Mouse (Mus musculus): ENCODE measurements around the gene Bmf. TPM values are rescaled to one million over a fixed set of nuclear protein-coding genes. Genes with fewer than 3 reads are reported as not detected.

Gene Bmf
- polyA plus RNA-seq, 1 experiment from 2014 or later: 4.6 TPM

DNA sequence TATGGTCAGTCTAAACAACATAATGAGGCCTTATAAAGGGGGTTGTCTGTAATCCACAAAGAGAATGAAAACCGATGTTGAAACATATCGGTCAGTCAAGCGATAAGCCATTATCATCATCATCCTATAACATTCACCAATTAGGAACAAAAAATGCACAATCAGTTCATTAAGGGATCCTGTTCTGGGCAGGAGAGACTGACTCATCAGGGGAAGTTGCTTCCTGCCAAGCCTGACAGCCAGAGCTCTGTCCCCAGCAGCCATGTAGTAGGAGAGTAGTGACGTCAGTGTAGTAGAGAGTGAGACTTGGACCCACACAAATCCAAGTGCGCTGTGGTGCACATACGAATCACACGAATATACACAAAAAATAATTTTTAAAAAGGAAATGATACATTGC, 42.4 kb downstream of the Bmf start:
- no peak overlapping the region for H3K27ac ChIP-seq (replicated peaks)
- WGBS: 90% methylated on average over 7 of the region's 7 CpGs
- H3K4me1 ChIP-seq (replicated peaks): peaks cover 32% of the 10 kb centered on the region
- H3K9ac ChIP-seq: no peak overlapping the region
- no peak for ATAC-seq (ENCODE audit: low read depth)
- no peaks in the 10 kb centered on the region; the same call in 1 of the 2 replicates for H3K9me3 ChIP-seq
- H3K4me2 ChIP-seq: no peak overlapping the region
- no peaks in the 10 kb centered on the region for H3K36me3 ChIP-seq
- peaks cover 1% of the 10 kb centered on the region; the same call in 1 of the 2 replicates for H3K27me3 ChIP-seq
- no peak overlapping the region for H3K4me3 ChIP-seq

DNA sequence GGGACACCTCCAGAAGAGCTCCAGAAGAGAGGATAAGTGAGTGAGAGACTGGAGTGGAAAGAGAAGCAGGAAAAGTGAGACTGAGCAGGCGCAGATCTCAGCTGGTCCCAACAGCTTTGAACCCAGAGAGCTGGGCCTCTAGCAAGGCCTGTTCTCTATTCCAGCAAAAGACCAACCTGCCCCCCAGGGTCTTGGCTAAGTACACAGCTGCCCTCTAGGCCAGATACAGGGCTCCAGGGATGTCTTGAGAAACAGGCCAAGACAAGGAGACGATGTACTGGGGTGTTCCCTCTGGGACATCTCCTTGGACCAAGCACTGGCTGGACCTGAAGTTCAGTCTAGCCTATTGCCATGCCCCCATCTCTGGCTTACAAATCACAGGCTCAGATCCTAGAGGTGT, 49.3 kb downstream of the Bmf start:
- ATAC-seq (ENCODE audit: low read depth): no peak
- Histone ChIP-seq H3K9ac (no peak overlapping the region), H3K4me2 (no peak overlapping the region), H3K27me3 (no peaks in the 10 kb centered on the region), H3K27ac (replicated peaks) (peak overlapping the region; percentile 65; the same call in 1 of the 2 replicates), H3K4me1 (replicated peaks) (peaks cover 19% of the 10 kb centered on the region), H3K4me3 (no peak overlapping the region), H3K9me3 (no peaks in the 10 kb centered on the region; the same call in 1 of the 2 replicates), H3K36me3 (no peaks in the 10 kb centered on the region)
- WGBS: 80% methylated on average over 2 of the region's 2 CpGs

DNA sequence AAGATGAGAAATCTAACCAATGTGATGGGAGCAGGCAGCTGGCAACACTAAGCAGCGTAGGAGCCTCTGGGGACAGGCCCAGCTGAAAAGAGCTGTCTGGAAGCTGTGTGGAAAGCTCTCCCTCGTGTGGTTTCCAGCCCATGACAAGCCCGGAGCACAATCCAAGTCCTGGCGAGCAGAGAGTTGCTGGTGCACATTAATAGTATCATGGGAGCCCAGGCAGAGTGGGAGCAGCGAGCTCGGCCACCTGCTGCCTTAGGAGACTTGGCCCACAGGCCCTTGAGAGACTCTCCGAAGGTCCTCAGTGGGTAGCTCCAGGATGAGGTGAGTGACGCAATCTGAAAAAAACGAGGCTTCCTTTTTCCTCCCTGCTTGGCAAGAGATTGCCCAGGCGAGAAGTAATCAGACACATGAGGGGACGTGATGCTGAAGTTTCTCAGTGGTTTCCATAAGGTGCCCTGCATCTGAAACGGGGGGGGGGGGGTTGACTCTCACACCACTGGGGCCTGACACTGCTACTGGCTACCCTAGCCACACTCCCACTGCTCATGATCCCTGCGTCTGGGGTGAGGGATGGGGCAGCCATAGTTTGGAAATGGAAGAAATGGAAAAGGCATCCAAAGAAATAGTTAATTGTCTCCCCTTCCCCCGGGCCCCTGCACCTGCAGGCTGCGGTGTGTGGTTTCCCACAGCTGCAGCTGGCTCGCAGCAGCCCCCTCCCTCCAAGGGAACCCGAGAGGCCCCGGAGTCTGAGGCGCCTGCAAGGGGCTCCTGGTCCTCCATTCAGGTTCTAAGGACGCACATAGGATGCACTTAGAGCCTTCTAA, 50.1 kb downstream of the Bmf start:
- Histone ChIP-seq H3K27ac (replicated peaks) (peak overlapping the region; percentile 65), H3K36me3 (no peaks in the 10 kb centered on the region), H3K4me2 (no peak overlapping the region), H3K4me1 (replicated peaks) (peaks cover 19% of the 10 kb centered on the region), H3K27me3 (no peaks in the 10 kb centered on the region), H3K9ac (no peak overlapping the region), H3K4me3 (no peak overlapping the region), H3K9me3 (no peaks in the 10 kb centered on the region)
- WGBS: 36% methylated on average over 20 of the region's 20 CpGs
- ATAC-seq (ENCODE audit: low read depth): peak; percentile 70

DNA sequence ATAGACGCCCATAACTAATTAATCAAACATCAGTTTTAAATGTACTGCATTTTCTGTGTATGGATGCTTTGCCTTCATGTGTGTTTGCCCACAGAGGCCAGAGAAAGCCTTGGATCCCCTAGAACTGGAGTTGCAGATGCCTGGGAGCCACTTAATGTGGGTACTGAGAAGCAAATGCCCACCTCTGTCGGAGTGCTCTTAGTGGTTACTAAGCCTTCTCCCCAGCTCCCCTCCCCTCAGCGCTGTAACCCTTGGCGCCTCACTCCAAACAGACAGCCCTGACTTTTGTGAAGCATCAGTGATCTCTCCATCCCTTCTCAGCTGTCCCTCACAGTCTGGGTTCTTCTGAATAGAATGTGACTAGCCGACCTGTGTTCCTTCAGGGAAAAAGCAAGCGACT, 51.0 kb downstream of the Bmf start:
- H3K4me3 ChIP-seq: no peak overlapping the region
- 88% methylated on average over 6 of the region's 6 CpGs for WGBS

DNA sequence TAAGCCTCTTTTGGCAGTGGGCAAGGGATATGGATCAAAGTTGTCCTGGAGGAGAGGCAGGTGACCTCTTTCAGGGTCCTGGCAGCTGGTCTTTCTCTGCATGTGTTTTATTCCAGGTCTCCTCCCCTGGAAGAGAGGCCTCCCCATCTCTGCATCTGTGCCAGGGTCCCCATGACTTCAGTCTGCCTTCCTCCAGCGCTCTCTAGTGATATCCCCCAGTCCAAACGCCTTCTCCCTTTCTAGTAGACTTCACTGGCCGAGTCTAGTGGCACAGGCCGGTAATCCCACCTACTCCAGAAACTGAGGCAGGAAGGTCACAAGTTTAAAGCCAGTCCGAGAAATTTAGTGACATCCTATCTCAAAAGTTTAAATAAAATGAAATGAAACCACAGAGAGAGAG, 51.6 kb downstream of the Bmf start:
- Histone ChIP-seq H3K9me3 (no peaks in the 10 kb centered on the region), H3K36me3 (no peaks in the 10 kb centered on the region), H3K4me3 (no peak overlapping the region), H3K27me3 (no peaks in the 10 kb centered on the region), H3K4me1 (replicated peaks) (peaks cover 19% of the 10 kb centered on the region), H3K9ac (no peak overlapping the region), H3K4me2 (no peak overlapping the region), H3K27ac (replicated peaks) (no peak overlapping the region; the same call in 1 of the 2 replicates)
- no peak for ATAC-seq (ENCODE audit: low read depth)
- WGBS: 86% methylated on average over 5 of the region's 5 CpGs

More for the DNA sequence above, 51.0 kb downstream of the Bmf start:
- Histone ChIP-seq H3K4me1 (replicated peaks) (peaks cover 19% of the 10 kb centered on the region), H3K36me3 (no peaks in the 10 kb centered on the region), H3K4me2 (no peak overlapping the region), H3K9me3 (no peaks in the 10 kb centered on the region), H3K9ac (no peak overlapping the region), H3K27me3 (no peaks in the 10 kb centered on the region), H3K27ac (replicated peaks) (peak overlapping the region; percentile 65; the same call in 1 of the 2 replicates)
- no peak for ATAC-seq (ENCODE audit: low read depth)

GRCm38 (mm10) chr2:118495024-118495423, 54.5 kb downstream of the Bmf start:
- Histone ChIP-seq H3K9me3 (no peaks in the 10 kb centered on the region), H3K9ac (no peak overlapping the region), H3K36me3 (no peaks in the 10 kb centered on the region), H3K4me1 (replicated peaks) (peaks cover 34% of the 10 kb centered on the region), H3K4me3 (no peak overlapping the region), H3K4me2 (no peak overlapping the region), H3K27me3 (no peaks in the 10 kb centered on the region), H3K27ac (replicated peaks) (no peak overlapping the region)
- 78% methylated on average over 9 of the region's 9 CpGs for WGBS
- ATAC-seq (ENCODE audit: low read depth): no peak

- Histone ChIP-seq H3K4me2 (no peak overlapping the region), H3K4me1 (replicated peaks) (peaks cover 21% of the 10 kb centered on the region), H3K36me3 (no peaks in the 10 kb centered on the region), H3K4me3 (no peak overlapping the region), H3K27me3 (no peaks in the 10 kb centered on the region), H3K9me3 (no peaks in the 10 kb centered on the region), H3K27ac (replicated peaks) (no peak overlapping the region; the same call in 1 of the 2 replicates), H3K9ac (no peak overlapping the region)
- ATAC-seq (ENCODE audit: low read depth): no peak
- 74% methylated on average over 4 of the region's 4 CpGs for WGBS
Measured at GRCm38 (mm10) chr2:118491741-118492395, 57.6 kb downstream of the Bmf start.

- no peaks in the 10 kb centered on the region for H3K36me3 ChIP-seq
- 51% methylated on average over 5 of the region's 5 CpGs for WGBS
- peaks cover 21% of the 10 kb centered on the region for H3K4me1 ChIP-seq (replicated peaks)
- no peak overlapping the region for H3K4me2 ChIP-seq
- ATAC-seq (ENCODE audit: low read depth): no peak
- no peak overlapping the region for H3K9ac ChIP-seq
- no peaks in the 10 kb centered on the region for H3K9me3 ChIP-seq
- no peak overlapping the region for H3K4me3 ChIP-seq
- no peak overlapping the region; the same call in 1 of the 2 replicates for H3K27ac ChIP-seq (replicated peaks)
- no peaks in the 10 kb centered on the region for H3K27me3 ChIP-seq
Measured at GRCm38 (mm10) chr2:118491281-118491731, 58.2 kb downstream of the Bmf start.

- 53% methylated on average over 12 of the region's 12 CpGs for WGBS
- Histone ChIP-seq H3K4me1 (replicated peaks) (peaks cover 21% of the 10 kb centered on the region), H3K27me3 (no peaks in the 10 kb centered on the region), H3K9me3 (no peaks in the 10 kb centered on the region), H3K4me2 (no peak overlapping the region), H3K9ac (no peak overlapping the region), H3K4me3 (no peak overlapping the region), H3K27ac (replicated peaks) (no peak overlapping the region), H3K36me3 (no peaks in the 10 kb centered on the region)
- ATAC-seq (ENCODE audit: low read depth): no peak
Measured at GRCm38 (mm10) chr2:118490241-118491091, 59.0 kb downstream of the Bmf start.

DNA sequence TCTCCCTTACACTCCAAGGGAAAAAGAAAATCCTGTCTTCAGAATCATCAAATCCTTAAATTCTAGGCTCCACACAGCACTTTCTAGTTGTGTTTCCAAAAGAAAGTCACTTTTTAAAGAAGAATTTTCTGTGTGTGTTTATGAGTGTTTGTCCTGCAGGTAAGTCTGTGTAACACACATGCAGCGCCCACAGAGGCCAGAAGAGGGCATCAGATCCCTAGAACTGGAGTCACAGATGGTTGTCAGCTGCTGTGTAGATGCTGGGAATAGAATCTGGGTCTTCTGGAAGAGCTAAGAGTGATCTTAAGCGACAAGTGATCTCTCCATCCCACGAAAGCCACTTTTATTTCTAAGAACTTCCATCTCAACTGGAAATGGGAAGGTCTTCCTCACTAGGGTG, 61.7 kb downstream of the Bmf start:
- Histone ChIP-seq H3K4me1 (replicated peaks) (peaks cover 21% of the 10 kb centered on the region), H3K27me3 (no peaks in the 10 kb centered on the region), H3K27ac (replicated peaks) (no peak overlapping the region), H3K4me3 (no peak overlapping the region), H3K4me2 (no peak overlapping the region), H3K36me3 (no peaks in the 10 kb centered on the region), H3K9me3 (no peaks in the 10 kb centered on the region), H3K9ac (no peak overlapping the region)
- WGBS: 68% methylated on average over 3 of the region's 3 CpGs
- ATAC-seq (ENCODE audit: low read depth): no peak

GRCm38 (mm10) chr2:118486933-118487332, 62.6 kb downstream of the Bmf start:
- Histone ChIP-seq H3K9ac (no peak overlapping the region), H3K9me3 (no peaks in the 10 kb centered on the region), H3K36me3 (no peaks in the 10 kb centered on the region), H3K4me3 (no peak overlapping the region), H3K27me3 (no peaks in the 10 kb centered on the region), H3K27ac (replicated peaks) (no peak overlapping the region), H3K4me2 (no peak overlapping the region), H3K4me1 (replicated peaks) (peaks cover 21% of the 10 kb centered on the region)
- 18% methylated on average over 12 of the region's 12 CpGs for WGBS
- 0 out of 2 replicates have a peak, but pooled peaks have one; percentile 45 for ATAC-seq (ENCODE audit: low read depth)

DNA sequence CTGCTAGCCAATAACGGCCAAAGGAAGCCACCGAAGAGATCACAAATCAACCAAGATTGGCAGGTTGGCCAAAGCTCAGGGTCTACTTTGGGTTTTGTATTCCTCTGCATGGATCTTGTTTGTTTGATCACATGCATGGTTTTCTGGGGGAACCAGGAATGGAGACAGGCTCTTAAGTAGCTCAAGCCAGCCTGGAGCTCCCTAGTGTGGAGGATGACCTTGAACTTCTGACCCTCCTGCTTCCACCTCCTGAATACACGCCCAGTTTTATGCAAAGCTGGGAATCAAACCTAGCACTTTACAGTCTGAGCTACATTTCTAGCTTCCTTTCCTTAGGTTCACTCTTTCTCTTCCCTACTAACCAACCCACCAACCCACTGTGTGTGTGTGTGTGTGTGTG, 64.1 kb downstream of the Bmf start:
- Histone ChIP-seq H3K9me3 (no peaks in the 10 kb centered on the region), H3K4me3 (no peak overlapping the region), H3K27me3 (no peaks in the 10 kb centered on the region), H3K27ac (replicated peaks) (no peak overlapping the region), H3K4me1 (replicated peaks) (peaks cover 6% of the 10 kb centered on the region), H3K4me2 (no peak overlapping the region), H3K36me3 (no peaks in the 10 kb centered on the region), H3K9ac (no peak overlapping the region)
- ATAC-seq (ENCODE audit: low read depth): no peak
- 74% methylated on average over 3 of the region's 3 CpGs for WGBS
